Mouse (Mus musculus) ES-E14 (cell line): ENCODE results near the gene Gm17622.

Source experiments
- MAFK ChIP-seq: IDR thresholded peaks from 2 replicates; pipeline ENCODE4 v1.6.1; 2014; ENCODE audit warnings: mild to moderate bottlenecking, low read depth, low read length, inconsistent platforms; ENCODE audit not compliant: insufficient read depth
- ZNF384 ChIP-seq: IDR thresholded peaks from 2 replicates; pipeline ENCODE4 v1.6.1; 2012; ENCODE audit warnings: low read depth, low read length, inconsistent platforms

DNA sequence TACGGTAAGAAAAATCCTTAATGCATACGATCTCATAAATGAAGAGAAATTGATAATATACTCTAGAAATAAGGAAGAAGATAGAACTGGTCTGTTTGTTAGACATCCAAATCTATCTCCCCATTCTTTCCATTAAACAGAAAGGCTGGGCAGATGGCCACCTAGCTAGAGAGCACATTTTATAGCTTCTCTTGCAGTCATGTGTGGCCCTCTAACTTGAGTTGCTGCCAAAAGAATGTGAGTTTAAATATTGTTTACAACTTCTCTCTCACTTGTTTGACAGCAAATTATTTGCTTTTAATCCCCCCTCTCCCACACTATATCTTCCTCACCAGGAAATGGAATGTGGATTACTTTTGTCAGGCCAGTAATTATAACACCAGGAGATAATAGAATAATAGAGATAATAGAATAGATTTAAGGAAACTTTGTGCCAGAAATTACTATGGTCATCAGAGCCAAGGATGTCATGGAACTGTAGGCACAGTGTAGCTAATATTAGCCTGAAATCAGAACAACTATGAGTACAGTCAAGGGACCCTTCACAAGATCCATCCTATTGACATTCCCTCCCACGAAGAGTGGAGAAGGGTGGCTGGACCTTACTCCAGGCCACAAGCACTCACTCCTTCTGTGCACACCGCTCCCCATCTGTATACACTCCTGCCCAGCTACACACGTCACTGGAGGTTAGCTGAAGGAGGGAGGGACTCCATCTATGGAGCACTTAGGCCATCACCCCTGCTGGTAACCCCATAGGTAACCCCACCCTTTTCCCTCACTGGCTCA lies 23.8 kb downstream of the Gm17622 start:
- TF ChIP-seq MAFK (no peak), ZNF384 (no peak)
